Mouse (Mus musculus): Measurements from ENCODE around the gene Lrp2. TPM values are rescaled to one million over a fixed set of nuclear protein-coding genes. Genes with fewer than 3 reads are reported as not detected.

The Lrp2 gene
- total and polyA plus RNA-seq, 3 experiments, result 0.01 TPM; not detected in 2

DNA sequence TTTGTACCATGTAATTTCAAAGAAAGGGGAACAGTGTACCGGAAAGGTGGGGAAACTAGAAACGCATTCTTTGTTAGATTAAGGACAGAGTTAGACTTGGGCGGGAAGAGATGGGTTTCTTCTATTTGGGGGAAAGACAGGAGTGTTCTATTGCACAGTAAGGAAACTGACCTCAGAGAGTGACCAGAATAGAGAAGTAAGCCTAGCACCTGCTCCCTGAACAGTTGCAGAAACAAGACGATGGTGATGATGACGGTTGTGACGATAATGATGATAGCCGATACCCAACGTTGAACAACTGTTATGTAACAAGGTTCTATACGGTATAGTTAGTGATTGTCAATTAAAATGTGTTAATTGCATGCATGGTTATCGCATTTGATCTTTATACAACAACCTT is 171.3 kb downstream of the Lrp2 start:
- Histone ChIP-seq H3K79me2 (ENCODE audit: control insufficient read depth, insufficient read depth, low read length, poor library complexity) (no peaks in the 10 kb centered on the region), H3K4me1 (ENCODE audit: control insufficient read depth in 1 of 2, insufficient read depth in 2 of 2, low read length in 2 of 2) (no peaks in the 10 kb centered on the region), H3K36me3 (ENCODE audit: control insufficient read depth in 1 of 2, insufficient read depth in 2 of 2, low read length in 2 of 2) (no peaks in the 10 kb centered on the region), H3K9me3 (replicated peaks; ENCODE audit: insufficient read depth, low read length) (no peaks in the 10 kb centered on the region), H3K27ac (ENCODE audit: control insufficient read depth, low read depth, low read length) (no peak overlapping the region), H3K4me3 (ENCODE audit: control insufficient read depth in 1 of 2, insufficient read depth in 1 of 2, low read depth in 2 of 2, low read length in 2 of 2) (no peak overlapping the region), H3K9ac (ENCODE audit: control insufficient read depth, low read depth, low read length, poor library complexity, severe bottlenecking) (no peak overlapping the region), H3K27me3 (ENCODE audit: control insufficient read depth in 1 of 2, insufficient read depth in 2 of 2, low read length in 2 of 2) (no peaks in the 10 kb centered on the region)
- DNase-seq (ENCODE audit: low read depth, low spot score), result no peak
- TF ChIP-seq SIN3A (IDR thresholded peaks at IDR 0.05; ENCODE audit: low read length), result no peak
- TF ChIP-seq ELF1 (IDR thresholded peaks at IDR 0.05; ENCODE audit: low read depth, low read length), result no peak
- no peak for TF ChIP-seq MYB (IDR thresholded peaks at IDR 0.05; ENCODE audit: low read depth, low read length)
- TF ChIP-seq NELFE (IDR thresholded peaks at IDR 0.05; ENCODE audit: low read depth, low read length), result no peak
- TF ChIP-seq ZMIZ1 (IDR thresholded peaks at IDR 0.05; ENCODE audit: low read depth, low read length), result no peak
- TF ChIP-seq ZKSCAN1 (IDR thresholded peaks at IDR 0.05; ENCODE audit: low read depth, low read length), result no peak
- TF ChIP-seq USF2 (IDR thresholded peaks at IDR 0.05; ENCODE audit: borderline replicate concordance in 1 of 2, insufficient read depth in 1 of 2, low read depth in 1 of 2, low read length in 2 of 2), result no peak
- TF ChIP-seq TAL1 (IDR thresholded peaks at IDR 0.05; ENCODE audit: low read length), result no peak
- no peak for TF ChIP-seq EP300 (IDR thresholded peaks at IDR 0.05; ENCODE audit: low read depth in 1 of 2, low read length in 2 of 2)
- TF ChIP-seq CHD1 (IDR thresholded peaks at IDR 0.05; ENCODE audit: low read depth, low read length), result no peak
- TF ChIP-seq TCF12 (IDR thresholded peaks at IDR 0.05; ENCODE audit: low read depth, low read length), result no peak
- no peak for TF ChIP-seq E2F4 (IDR thresholded peaks at IDR 0.05; ENCODE audit: borderline replicate concordance, low read depth, low read length)

DNA sequence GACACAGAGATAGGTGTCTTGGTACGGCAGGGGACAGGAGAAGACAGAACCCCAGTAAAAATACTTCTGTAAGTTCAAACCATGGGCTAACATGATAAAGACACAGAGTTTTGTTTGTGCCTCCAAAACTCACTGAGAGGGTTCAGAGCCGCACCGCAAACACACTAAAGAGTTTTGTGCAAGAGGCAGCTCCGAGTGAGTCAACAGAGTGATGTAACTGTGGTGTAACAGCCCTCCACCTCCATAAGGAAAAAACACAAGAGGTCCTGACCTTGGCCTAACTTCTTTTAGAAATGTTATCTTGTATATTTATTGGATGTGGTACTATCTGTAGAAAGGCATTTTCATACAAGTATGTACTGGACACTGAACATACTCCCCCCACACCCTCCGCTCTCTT is 180.2 kb downstream of the Lrp2 start:
- H3K79me2 ChIP-seq (ENCODE audit: control insufficient read depth, insufficient read depth, low read length, poor library complexity), result no peaks in the 10 kb centered on the region
- H3K27ac ChIP-seq (ENCODE audit: control insufficient read depth, low read depth, low read length), result no peak overlapping the region
- no peaks in the 10 kb centered on the region for H3K4me1 ChIP-seq (ENCODE audit: control insufficient read depth in 1 of 2, insufficient read depth in 2 of 2, low read length in 2 of 2)
- DNase-seq (ENCODE audit: low read depth, low spot score), result no peak
- TF ChIP-seq NRF1 (IDR thresholded peaks at IDR 0.05; ENCODE audit: insufficient read depth, low read depth, low read length, poor library complexity, severe bottlenecking), result no peak
- TF ChIP-seq CTCF (IDR thresholded peaks at IDR 0.05 in 2 of 3, conservative IDR thresholded peaks at IDR 0.05 in 1 of 3; ENCODE audit: control insufficient read depth in 1 of 3, insufficient read depth in 1 of 3, low read depth in 2 of 3, low read length in 3 of 3, poor library complexity in 1 of 3, severe bottlenecking in 1 of 3), result no peak
- no peak for TF ChIP-seq TAL1 (IDR thresholded peaks at IDR 0.05; ENCODE audit: low read length)
- TF ChIP-seq USF1 (IDR thresholded peaks at IDR 0.05; ENCODE audit: low read depth, low read length), result no peak
- TF ChIP-seq MAZ (IDR thresholded peaks at IDR 0.05; ENCODE audit: low read depth, low read length), result no peak
- no peak for TF ChIP-seq USF2 (IDR thresholded peaks at IDR 0.05; ENCODE audit: borderline replicate concordance in 1 of 2, insufficient read depth in 1 of 2, low read depth in 1 of 2, low read length in 2 of 2)
- no peak for TF ChIP-seq CHD2 (IDR thresholded peaks at IDR 0.05; ENCODE audit: low read length)
- no peak for TF ChIP-seq UBTF (IDR thresholded peaks at IDR 0.05; ENCODE audit: borderline replicate concordance, insufficient read depth, low read depth, low read length)
- TF ChIP-seq BHLHE40 (IDR thresholded peaks at IDR 0.05; ENCODE audit: borderline replicate concordance, low read depth, low read length), result no peak
- TF ChIP-seq GATA1 (IDR thresholded peaks at IDR 0.05; ENCODE audit: low read depth, low read length), result no peak
- TF ChIP-seq MAX (IDR thresholded peaks at IDR 0.05; ENCODE audit: low read length), result no peak
- TF ChIP-seq MEF2A (IDR thresholded peaks at IDR 0.05; ENCODE audit: extremely low read depth, insufficient replicate concordance, low read depth, low read length, poor library complexity, severe bottlenecking), result no peak
- TF ChIP-seq JUND (IDR thresholded peaks at IDR 0.05; ENCODE audit: low read depth, low read length), result no peak
- TF ChIP-seq KAT2A (conservative IDR thresholded peaks at IDR 0.05; ENCODE audit: low read depth, low read length), result no peak
- TF ChIP-seq TCF12 (IDR thresholded peaks at IDR 0.05; ENCODE audit: low read depth, low read length), result no peak
- TF ChIP-seq EP300 (IDR thresholded peaks at IDR 0.05; ENCODE audit: low read depth in 1 of 2, low read length in 2 of 2), result no peak
- TF ChIP-seq POLR2AphosphoS2 (IDR thresholded peaks at IDR 0.05; ENCODE audit: low read length), result no peak
- no peak for TF ChIP-seq ZKSCAN1 (IDR thresholded peaks at IDR 0.05; ENCODE audit: low read depth, low read length)
- no peak for TF ChIP-seq E2F4 (IDR thresholded peaks at IDR 0.05; ENCODE audit: borderline replicate concordance, low read depth, low read length)
- no peak for TF ChIP-seq RCOR1 (IDR thresholded peaks at IDR 0.05; ENCODE audit: low read depth, low read length)
- H3K9me3 ChIP-seq (replicated peaks; ENCODE audit: insufficient read depth, low read length), result no peaks in the 10 kb centered on the region
- H3K27me3 ChIP-seq (ENCODE audit: control insufficient read depth in 1 of 2, insufficient read depth in 2 of 2, low read length in 2 of 2), result no peaks in the 10 kb centered on the region
- no peak overlapping the region for H3K9ac ChIP-seq (ENCODE audit: control insufficient read depth, low read depth, low read length, poor library complexity, severe bottlenecking)
- no peaks in the 10 kb centered on the region for H3K36me3 ChIP-seq (ENCODE audit: control insufficient read depth in 1 of 2, insufficient read depth in 2 of 2, low read length in 2 of 2)
- no peak overlapping the region for H3K4me3 ChIP-seq (ENCODE audit: control insufficient read depth in 1 of 2, insufficient read depth in 1 of 2, low read depth in 2 of 2, low read length in 2 of 2)

All from MEL (cell line).